Mouse (Mus musculus) liver, postnatal 0 days (tissue): ENCODE results near the gene Specc1. TPM values are rescaled to one million over a fixed set of nuclear protein-coding genes. Genes with fewer than 3 reads are reported as not detected.

Source experiments
- ATAC-seq: fragments of 200-750 bp; cut with Nextera tagmentation; 2 replicates; pipeline ENCODE4 v1.8.0; 2017; ENCODE audit warnings: mild to moderate bottlenecking, moderate library complexity
- DNase-seq: peaks from one replicate; pipeline ENCODE4 v3.0.0-alpha.2; 2016
- H3K27ac ChIP-seq: fragments of 300-500 bp; sonication (generic); 2 replicates; pipeline ENCODE4 v1.5.1; 2014; ENCODE audit warnings: antibody characterized with exemption, moderate library complexity, mild to moderate bottlenecking, low read depth
- H3K27me3 ChIP-seq: fragments of 300-500 bp; sonication (generic); 2 replicates; pipeline ENCODE4 v1.6.1; 2014; ENCODE audit warnings: low read length, control low read depth, mixed read lengths; ENCODE audit not compliant: insufficient read depth
- H3K36me3 ChIP-seq: fragments of 300-500 bp; sonication (generic); replicated peaks from 2 replicates; pipeline ENCODE4 v1.6.1; 2014; ENCODE audit warnings: mild to moderate bottlenecking, control low read depth, low read length, moderate library complexity, mixed read lengths; ENCODE audit not compliant: insufficient read depth
- H3K4me1 ChIP-seq: fragments of 300-500 bp; sonication (generic); 2 replicates; pipeline ENCODE4 v1.6.1; 2014; ENCODE audit warnings: antibody characterized with exemption, mild to moderate bottlenecking, control low read depth; ENCODE audit not compliant: insufficient read depth
- H3K4me2 ChIP-seq: fragments of 300-500 bp; sonication (generic); 2 replicates; pipeline ENCODE4 v1.6.1; 2014; ENCODE audit warnings: low read depth, mild to moderate bottlenecking, low read length, moderate library complexity, mixed read lengths
- H3K4me3 ChIP-seq: fragments of 300-500 bp; sonication (generic); 2 replicates; pipeline ENCODE4 v1.5.1; 2014; ENCODE audit warnings: low read depth, low read length
- H3K9ac ChIP-seq: fragments of 300-500 bp; sonication (generic); replicated peaks from 2 replicates; pipeline ENCODE4 v1.6.1; 2014; ENCODE audit warnings: mild to moderate bottlenecking, moderate library complexity
- H3K9me3 ChIP-seq: fragments of 300-500 bp; sonication (generic); 2 replicates; pipeline ENCODE4 v1.6.1; 2016; ENCODE audit warnings: mild to moderate bottlenecking, control low read depth, low read length, mixed read lengths
- CTCF ChIP-seq: sonication (generic); IDR thresholded peaks from 2 replicates; pipeline ENCODE4 v1.5.1; 2016; ENCODE audit warnings: antibody characterized with exemption, low read depth
- EP300 ChIP-seq: IDR thresholded peaks from 2 replicates; pipeline ENCODE4 v1.6.1; 2016; ENCODE audit warnings: antibody characterized with exemption, low read depth, mild to moderate bottlenecking
- WGBS: fragments of 180-500 bp; shearing (Covaris S2); extraction: QIAGEN DNeasy Blood & Tissue Kit; methylation state at CpG from one replicate; pipeline ENCODE4 v1.1.7; 2014; ENCODE audit not compliant: insufficient replicate concordance; 5-methylcytosine and 5-hydroxymethylcytosine counted together
- polyA plus RNA-seq: library from polyadenylated mRNA; unstranded; fragments of >200 nt; fragmentation: Nextera tagmentation; extraction: Ambion mirVana; gene quantifications from 2 replicates; pipeline ENCODE4 v1.2.1, GENCODE M21; 2015

Specc1 gene
- polyA plus RNA-seq, 1 experiment from 2014 or later, result 20.7 TPM

GRCm38 (mm10) chr11:62053928-62054327 is 97.4 kb downstream of the Specc1 start:
- no peak overlapping the region for H3K4me3 ChIP-seq
- DNase-seq, result no peak
- H3K36me3 ChIP-seq, result peaks cover 3% of the 10 kb centered on the region; the same call in 1 of the 2 replicates
- peaks cover 3% of the 10 kb centered on the region; the same call in 1 of the 2 replicates for H3K4me1 ChIP-seq
- H3K9me3 ChIP-seq, result no peaks in the 10 kb centered on the region
- no peak overlapping the region for H3K27ac ChIP-seq
- ATAC-seq, result no peak
- no peaks in the 10 kb centered on the region for H3K27me3 ChIP-seq
- no peak overlapping the region for H3K4me2 ChIP-seq
- no peak for TF ChIP-seq EP300
- no peak for TF ChIP-seq CTCF
- 93% methylated on average over 9 of the region's 9 CpGs for WGBS
- no peak overlapping the region for H3K9ac ChIP-seq

GRCm38 (mm10) chr11:62064565-62064964 is 108.0 kb downstream of the Specc1 start:
- Histone ChIP-seq H3K27me3 (no peaks in the 10 kb centered on the region), H3K4me2 (no peak overlapping the region), H3K9me3 (no peaks in the 10 kb centered on the region), H3K27ac (no peak overlapping the region), H3K4me1 (no peaks in the 10 kb centered on the region), H3K36me3 (no peaks in the 10 kb centered on the region), H3K9ac (no peak overlapping the region), H3K4me3 (no peak overlapping the region)
- no peak for TF ChIP-seq EP300
- no peak for TF ChIP-seq CTCF
- WGBS, result 48% methylated on average over 1 of the region's 1 CpGs
- DNase-seq (no peak), ATAC-seq (no peak)

- Histone ChIP-seq H3K27ac (no peak overlapping the region), H3K36me3 (no peaks in the 10 kb centered on the region), H3K9ac (no peak overlapping the region), H3K9me3 (no peaks in the 10 kb centered on the region), H3K4me3 (no peak overlapping the region), H3K4me1 (no peaks in the 10 kb centered on the region), H3K4me2 (no peak overlapping the region), H3K27me3 (no peaks in the 10 kb centered on the region)
- 0 out of 2 replicates have a peak, but pooled peaks have one; percentile 13 for ATAC-seq
- 30% methylated on average over 6 of the region's 6 CpGs for WGBS
- DNase-seq, result no peak
- no peak for TF ChIP-seq EP300
- TF ChIP-seq CTCF, result no peak
Measured at GRCm38 (mm10) chr11:62065655-62066054, 109.1 kb downstream of the Specc1 start.

- 75% methylated on average over 2 of the region's 2 CpGs for WGBS
- Histone ChIP-seq H3K27ac (no peak overlapping the region), H3K9ac (no peak overlapping the region), H3K4me2 (no peak overlapping the region), H3K4me3 (no peak overlapping the region), H3K9me3 (no peaks in the 10 kb centered on the region), H3K36me3 (no peaks in the 10 kb centered on the region), H3K27me3 (no peaks in the 10 kb centered on the region), H3K4me1 (no peaks in the 10 kb centered on the region)
- TF ChIP-seq CTCF, result no peak
- no peak for TF ChIP-seq EP300
- DNase-seq (no peak), ATAC-seq (no peak)
Measured at GRCm38 (mm10) chr11:62069554-62069953, 113.0 kb downstream of the Specc1 start.

GRCm38 (mm10) chr11:62070206-62070605 is 113.6 kb downstream of the Specc1 start:
- ATAC-seq, result no peak

GRCm38 (mm10) chr11:62072406-62072805 is 115.8 kb downstream of the Specc1 start:
- DNase-seq (no peak), ATAC-seq (no peak)
- TF ChIP-seq CTCF (no peak), EP300 (no peak)
- Histone ChIP-seq H3K27ac (no peak overlapping the region), H3K36me3 (no peaks in the 10 kb centered on the region), H3K9ac (no peak overlapping the region), H3K4me2 (no peak overlapping the region), H3K4me1 (peaks cover 2% of the 10 kb centered on the region; the same call in 1 of the 2 replicates), H3K9me3 (no peaks in the 10 kb centered on the region), H3K27me3 (no peaks in the 10 kb centered on the region), H3K4me3 (no peak overlapping the region)
- 79% methylated on average over 3 of the region's 3 CpGs for WGBS

More at GRCm38 (mm10) chr11:62070206-62070605, 113.6 kb downstream of the Specc1 start:
- no peak for DNase-seq
- TF ChIP-seq EP300 (no peak), CTCF (no peak)
- 88% methylated on average over 7 of the region's 7 CpGs for WGBS
- Histone ChIP-seq H3K4me3 (no peak overlapping the region), H3K9ac (no peak overlapping the region), H3K36me3 (no peaks in the 10 kb centered on the region), H3K27ac (no peak overlapping the region), H3K27me3 (no peaks in the 10 kb centered on the region), H3K4me1 (no peaks in the 10 kb centered on the region), H3K4me2 (no peak overlapping the region), H3K9me3 (no peaks in the 10 kb centered on the region)
